Comparison of ENCODE assay signal across 8 mouse cellular contexts in genomic region chr5:28465099-28465406, GRCm38 (mm10). TPM values are rescaled to one million over a fixed set of nuclear protein-coding genes. Genes with fewer than 3 reads are reported as not detected.
A peak's percentile ranks its signal among the peaks of the same experiment; 100 is the strongest.
DNase-seq lines count a peak whose midpoint lies in the region; ATAC-seq lines count a peak whose summit lies in the region.

No protein-coding gene starts in this region.

- peak; percentile 30 for DNase-seq in thymus, postnatal 4 days
- no peak for DNase-seq in thymus, postnatal 36 days
- peak; percentile 73 for DNase-seq in right cerebral cortex, adult 2 months (ENCODE audit: low spot score in 2 of 2)
- DNase-seq in ovary, postnatal 36 days (ENCODE audit: low spot score), result no peak
- no peak for DNase-seq in urinary bladder, postnatal 10 days (ENCODE audit: low spot score)

- peak overlapping the region; percentile 53 for H3K4me3 ChIP-seq in forebrain, embryonic 12.5 days (replicated peaks)
- H3K4me3 ChIP-seq in kidney, embryonic 16.5 days (ENCODE audit: low read length), result peak overlapping the region; percentile 53
- H3K4me3 ChIP-seq in liver, embryonic 16.5 days (ENCODE audit: low read depth, low read length), result peak overlapping the region; percentile 46; the same call in 1 of the 2 replicates

- WGBS in forebrain, embryonic 12.5 days, result 1% methylated on average over 28 of the region's 29 CpGs
- under 1% methylated on average over 29 of the region's 29 CpGs for WGBS in kidney, embryonic 16.5 days
- WGBS in liver, embryonic 16.5 days (ENCODE audit: insufficient replicate concordance), result 2% methylated on average over 29 of the region's 29 CpGs

- H3K4me1 ChIP-seq in forebrain, embryonic 12.5 days, result peaks cover 54% of the 10 kb centered on the region
- H3K4me1 ChIP-seq in kidney, embryonic 16.5 days (ENCODE audit: insufficient read depth, low read length), result peaks cover 33% of the 10 kb centered on the region
- no peaks in the 10 kb centered on the region for H3K4me1 ChIP-seq in liver, embryonic 16.5 days (ENCODE audit: control insufficient read depth, low read depth, low read length)

- no peaks in the 10 kb centered on the region for H3K9me3 ChIP-seq in forebrain, embryonic 12.5 days
- H3K9me3 ChIP-seq in kidney, embryonic 16.5 days (ENCODE audit: low read length), result no peaks in the 10 kb centered on the region
- H3K9me3 ChIP-seq in liver, embryonic 16.5 days (replicated peaks; ENCODE audit: control insufficient read depth, low read length), result no peaks in the 10 kb centered on the region

- no peak overlapping the region for H3K27ac ChIP-seq in forebrain, embryonic 12.5 days
- H3K27ac ChIP-seq in kidney, embryonic 16.5 days (ENCODE audit: low read length), result no peak overlapping the region
- H3K27ac ChIP-seq in liver, embryonic 16.5 days (ENCODE audit: low read length), result no peak overlapping the region

- peak overlapping the region; percentile 78 for H3K4me2 ChIP-seq in forebrain, embryonic 12.5 days
- H3K4me2 ChIP-seq in kidney, embryonic 16.5 days (replicated peaks; ENCODE audit: low read depth, low read length), result peak overlapping the region; percentile 77
- peak overlapping the region; percentile 55; the same call in 1 of the 2 replicates for H3K4me2 ChIP-seq in liver, embryonic 16.5 days (ENCODE audit: low read depth, low read length)

- H3K27me3 ChIP-seq in forebrain, embryonic 12.5 days, result peaks cover 97% of the 10 kb centered on the region
- H3K27me3 ChIP-seq in kidney, embryonic 16.5 days (ENCODE audit: insufficient read depth, low read length), result peaks cover 95% of the 10 kb centered on the region
- H3K27me3 ChIP-seq in liver, embryonic 16.5 days (ENCODE audit: control insufficient read depth, insufficient read depth, low read depth, low read length), result peaks cover 87% of the 10 kb centered on the region

- peak overlapping the region; percentile 51 for H3K9ac ChIP-seq in forebrain, embryonic 12.5 days
- peak overlapping the region; percentile 62 for H3K9ac ChIP-seq in kidney, embryonic 16.5 days (replicated peaks; ENCODE audit: low read length)
- H3K9ac ChIP-seq in liver, embryonic 16.5 days (ENCODE audit: low read depth, low read length), result no peak overlapping the region

- no peaks in the 10 kb centered on the region for H3K36me3 ChIP-seq in forebrain, embryonic 12.5 days (replicated peaks)
- H3K36me3 ChIP-seq in kidney, embryonic 16.5 days (ENCODE audit: insufficient read depth, low read length), result no peaks in the 10 kb centered on the region
- H3K36me3 ChIP-seq in liver, embryonic 16.5 days (ENCODE audit: control insufficient read depth, insufficient read depth), result no peaks in the 10 kb centered on the region

- peak; percentile 28; the same call in 1 of the 2 replicates for ATAC-seq in forebrain, embryonic 12.5 days (ENCODE audit: low FRiP score)
- ATAC-seq in kidney, embryonic 16.5 days (ENCODE audit: low FRiP score, low TSS enrichment), result no peak
- no peak for ATAC-seq in liver, embryonic 16.5 days (ENCODE audit: low read depth)

RNA-seq across cellular contexts. Expression of gene Shh, which starts 2.0 kb away (rescaled TPM):
- 2.7 and 4.2 TPM in 2 replicates for polyA plus RNA-seq in forebrain, embryonic 12.5 days (2016; fragmentation: Nextera tagmentation; extraction: Ambion mirVana)
- 0.85 and 0.96 TPM in 2 replicates for polyA plus RNA-seq in kidney, embryonic 16.5 days (2015; fragmentation: Nextera tagmentation; extraction: Ambion mirVana)
- polyA plus RNA-seq in liver, embryonic 16.5 days (2015; fragmentation: Nextera tagmentation; extraction: Ambion mirVana), result not detected in 2 replicates

Comparison
In these comparisons a context has a peak if more than half of its experiments do, and no peak if none do; other contexts are left out.
1. DNase-seq: peak in thymus, postnatal 4 days (single experiment) and right cerebral cortex, adult 2 months (2 of 2); none in thymus, postnatal 36 days (0 of 2), ovary, postnatal 36 days (single experiment) and urinary bladder, postnatal 10 days (single experiment).
2. Peak in every context shown above with its lines, with median percentiles within 50 percentile points of each other: H3K4me2 ChIP-seq and H3K4me3 ChIP-seq.